Mouse (Mus musculus) layer of hippocampus, postnatal 36 days (tissue): ENCODE measurements around the gene Fn3k. TPM values are rescaled to one million over a fixed set of nuclear protein-coding genes. Genes with fewer than 3 reads are reported as not detected.
A peak's percentile ranks its signal among the peaks of the same experiment; 100 is the strongest.

Experiments used
- DNase-seq, 2 experiments: peaks; one replicate each; pipeline ENCODE4 v3.0.0; 2022
- total RNA-seq, 2 experiments: library from RNA; stranded (reverse); gene quantifications; 2 replicates each; pipeline ENCODE4 v1.2.3; 2021

Fn3k gene
- 10 to 100 TPM; 42.4 to 43.0 TPM for total RNA-seq

DNA sequence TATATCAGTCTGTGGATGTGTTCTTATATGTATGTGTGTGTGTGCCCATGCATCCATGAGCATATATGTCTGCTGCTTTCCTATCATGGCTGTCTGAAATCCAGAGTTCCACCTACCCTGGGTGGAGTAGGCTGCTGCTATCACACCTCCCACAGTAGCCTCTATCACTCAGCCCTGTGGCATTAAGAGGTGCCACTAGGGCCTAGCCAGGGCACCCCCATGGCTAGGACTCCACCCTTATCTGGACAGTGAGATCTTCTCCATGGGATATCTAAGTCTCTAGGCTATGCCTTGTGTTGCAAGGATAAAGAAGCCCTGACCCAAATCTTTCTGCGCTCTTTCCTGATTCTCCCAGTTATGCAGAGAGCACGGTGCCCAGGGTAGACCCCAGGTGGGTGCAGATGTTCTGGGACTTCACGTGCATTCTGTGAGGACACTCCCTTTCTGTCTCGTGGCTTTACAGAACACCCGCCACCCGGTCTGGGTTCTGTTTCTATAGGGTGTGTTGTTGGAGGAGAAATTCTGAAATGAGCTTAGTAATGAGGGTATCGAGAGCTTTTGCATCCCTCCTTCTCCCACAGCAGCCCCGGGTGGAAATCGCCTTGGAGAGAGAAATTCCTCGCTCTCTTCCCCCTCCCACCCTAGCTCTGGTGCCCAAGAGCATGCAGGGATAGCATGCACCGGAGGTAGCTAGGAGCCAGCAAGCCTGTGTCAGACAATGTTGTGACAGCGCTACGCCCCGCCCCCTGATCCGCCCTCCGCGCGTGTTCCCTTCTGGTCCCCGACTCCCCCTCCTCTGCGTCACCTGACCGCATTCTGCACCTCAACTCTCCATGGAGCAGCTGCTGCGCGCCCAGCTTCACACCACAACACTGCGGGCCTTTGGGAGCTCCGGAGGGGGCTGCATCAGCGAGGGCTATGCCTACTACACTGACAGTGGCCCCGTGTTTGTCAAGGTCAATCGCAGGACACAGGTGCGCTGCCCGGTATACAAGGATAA lies at the start of gene Fn3k:
Gene Fn3k (plus strand): TSS at position 758 of the 1,000 bp plus-strand sequence.
- peak; percentile 94 to 95 for DNase-seq

DNA sequence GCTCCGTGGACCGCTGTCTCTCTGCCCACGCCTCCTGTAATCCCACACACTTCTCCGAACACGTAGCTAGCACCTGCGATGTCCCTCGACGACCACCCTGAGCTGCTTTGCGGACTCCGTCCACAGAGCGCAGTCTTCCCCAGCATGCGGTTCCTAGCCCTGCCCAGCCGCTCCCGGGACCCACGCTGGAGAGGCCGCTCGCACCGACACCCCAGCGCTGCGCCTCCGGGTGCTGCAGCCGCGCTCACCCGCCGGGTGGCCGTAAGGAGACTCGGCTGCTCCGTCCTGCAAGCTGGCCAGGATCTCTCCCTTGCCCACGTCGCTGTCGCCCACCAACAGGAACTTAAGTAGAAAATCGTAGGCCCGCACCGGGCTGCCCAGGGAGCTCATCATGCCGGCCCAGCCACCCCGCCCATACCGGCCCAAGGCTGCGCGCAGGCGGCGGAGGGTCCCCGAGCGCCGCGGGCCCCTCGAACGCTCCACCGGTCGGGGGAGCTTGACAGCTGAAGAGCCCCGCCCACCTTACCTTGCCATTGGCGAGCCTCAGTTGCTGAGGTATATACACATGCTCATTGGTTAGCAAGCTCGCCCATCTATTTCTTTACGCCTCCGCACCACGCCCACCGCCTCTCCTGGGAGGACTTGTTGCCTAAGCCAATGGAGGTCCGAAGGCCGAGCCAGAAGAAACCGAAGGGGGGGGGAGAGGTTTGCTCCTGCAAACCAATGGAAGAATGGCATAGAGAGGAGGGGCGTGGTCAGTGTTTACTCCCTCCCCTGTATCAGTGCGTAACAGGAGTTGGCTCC lies 46.8 kb upstream of the Fn3k start, which contains the start of gene Rab40b:
Gene Rab40b (minus strand): TSS at position 502 of the 804 bp plus-strand sequence.
- peak; percentile 92 to 94 for DNase-seq

DNA sequence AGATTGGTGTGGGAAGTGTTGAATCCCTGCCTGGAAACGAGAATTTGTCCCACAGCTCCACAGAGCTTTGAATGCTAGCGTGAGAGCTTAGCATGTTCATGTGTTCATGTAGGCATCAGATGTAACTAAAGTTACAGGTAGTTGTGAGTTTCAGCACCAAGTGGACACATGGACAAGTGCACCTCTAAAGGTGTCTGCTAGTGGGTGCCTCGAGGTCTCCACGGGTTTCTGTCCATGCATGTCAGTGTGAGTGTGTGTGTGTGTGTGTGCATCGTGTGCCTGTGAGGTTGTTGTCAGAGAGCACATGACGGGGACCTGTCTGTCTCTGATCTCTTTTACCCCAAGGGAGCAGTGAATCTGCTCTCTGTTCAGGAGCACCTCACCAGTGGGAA lies 46.2 kb upstream of the Fn3k start:
- DNase-seq, result no peak

DNA sequence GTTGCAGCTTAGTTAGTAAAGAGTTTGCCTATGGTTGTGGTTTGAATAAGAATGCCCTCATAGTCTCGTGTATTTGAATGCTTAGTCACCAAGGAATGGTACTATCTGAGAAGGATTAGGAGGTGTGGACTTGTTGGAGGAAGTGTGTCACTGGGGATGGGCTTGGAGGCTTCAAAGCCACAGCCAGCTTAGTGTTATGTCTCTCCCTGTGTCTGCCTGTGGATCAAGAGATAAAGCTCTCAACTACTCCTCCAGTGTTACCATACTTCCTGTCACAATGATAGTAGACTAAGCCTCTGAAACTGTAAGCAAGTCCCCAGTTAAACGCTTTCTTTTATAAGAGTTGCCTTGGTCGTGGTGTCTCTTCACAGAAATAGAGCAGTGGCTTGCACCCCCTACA lies 43.9 kb upstream of the Fn3k start:
- no peak for DNase-seq

DNA sequence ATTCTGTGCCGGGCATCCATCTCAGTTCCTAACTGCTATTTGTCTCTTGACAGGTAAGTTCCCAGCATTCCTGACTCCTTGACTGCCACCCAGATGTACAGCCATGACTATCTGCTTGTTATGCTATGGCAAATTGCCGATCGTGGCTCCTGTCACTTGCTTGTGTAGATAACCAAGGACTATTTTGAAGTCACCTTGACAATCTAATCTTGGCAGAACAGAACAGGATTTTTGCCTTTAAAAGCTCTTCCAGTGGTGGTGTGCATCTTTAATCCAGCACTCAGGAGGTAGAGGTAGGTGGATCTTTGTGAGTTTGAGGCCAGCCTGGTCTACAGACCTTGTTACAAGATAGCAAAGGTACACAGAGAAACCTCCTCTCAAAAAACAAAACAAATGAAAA lies 42.3 kb upstream of the Fn3k start:
- DNase-seq, result no peak

- peak in 1 of 2 experiments; percentile 12 for DNase-seq
These were observed 27.2 kb upstream of the Fn3k start for GRCm38 (mm10) chr11:121407366-121408155.

DNA sequence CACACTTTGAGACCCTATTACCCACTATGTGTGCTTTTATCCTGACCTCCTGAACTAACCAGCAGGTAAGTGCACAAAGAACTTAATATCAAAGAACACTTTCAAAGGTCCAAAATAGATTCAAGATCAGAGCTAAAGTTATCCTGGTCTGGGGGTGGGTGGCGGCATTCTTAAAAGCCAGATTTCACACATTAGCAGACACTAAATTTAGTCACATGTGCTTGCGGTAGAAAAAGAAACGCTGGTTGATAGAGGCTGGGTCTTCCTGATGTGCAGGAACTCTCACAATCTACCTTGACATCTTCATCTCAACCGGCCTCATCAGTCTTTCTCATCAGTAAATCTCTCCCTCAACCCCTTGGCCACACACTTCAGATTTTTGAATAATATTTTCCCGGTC lies 20.0 kb upstream of the Fn3k start:
- DNase-seq, result no peak

DNA sequence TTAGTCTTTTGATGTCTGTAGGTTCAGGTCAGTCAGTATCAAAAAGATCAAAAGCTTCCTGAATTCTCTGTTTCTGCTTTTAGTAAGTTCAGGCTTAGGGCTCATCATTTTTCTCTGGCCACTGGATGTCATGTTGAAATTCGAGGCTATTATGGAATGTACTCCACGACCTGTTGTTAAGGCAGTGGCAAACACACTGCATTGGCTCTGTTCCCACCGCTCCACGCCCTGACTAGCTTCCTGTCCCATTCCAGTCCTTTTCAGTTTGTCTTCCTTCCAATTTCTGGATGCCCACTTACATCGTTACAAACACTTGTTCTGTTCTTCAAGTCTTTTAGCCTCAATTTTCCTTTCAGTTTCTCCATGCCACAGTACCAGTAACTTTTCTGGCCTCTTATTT lies 19.4 kb upstream of the Fn3k start:
- no peak for DNase-seq

DNA sequence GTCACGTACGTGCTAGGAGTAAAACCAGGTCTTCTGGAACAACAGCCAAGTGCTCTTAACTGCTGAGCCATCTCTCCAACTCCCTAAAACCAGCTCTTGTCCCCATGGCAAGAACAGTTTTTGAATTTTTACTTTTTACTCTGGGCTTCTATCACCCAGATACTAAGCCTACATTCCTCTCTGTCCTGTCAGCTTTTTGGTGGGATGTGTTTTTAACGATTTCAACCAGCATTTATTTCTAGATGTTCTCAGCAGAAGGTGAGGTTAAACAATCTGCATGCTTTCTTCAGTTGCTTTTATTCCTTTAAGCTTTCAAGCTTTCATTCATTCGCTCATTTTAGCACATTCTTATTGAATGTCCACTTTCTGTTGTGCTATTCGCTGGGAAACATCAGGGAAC lies 16.7 kb upstream of the Fn3k start:
- no peak for DNase-seq

- DNase-seq, result no peak
These were observed 15.8 kb upstream of the Fn3k start for GRCm38 (mm10) chr11:121418932-121419331.

DNA sequence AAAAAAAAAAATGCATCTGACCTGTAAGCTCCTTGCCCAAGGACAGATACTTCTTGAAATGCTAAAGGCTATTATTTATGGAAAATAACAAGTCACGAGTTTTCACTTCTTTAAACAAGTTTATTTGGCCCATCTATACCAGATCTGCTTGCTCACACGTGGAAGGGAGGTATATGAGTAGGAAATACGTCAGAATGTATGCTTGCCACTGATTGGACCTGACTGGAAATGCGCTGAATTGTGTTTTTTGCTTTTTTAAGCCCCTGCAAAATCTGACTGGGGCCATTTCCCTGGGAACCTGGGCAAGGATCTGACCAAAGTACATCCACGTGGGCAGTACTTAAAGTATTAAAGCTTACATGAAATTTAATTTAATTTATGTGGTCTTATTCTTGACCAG lies 14.3 kb upstream of the Fn3k start:
- no peak for DNase-seq

GRCm38 (mm10) chr11:121420830-121421552 lies 13.7 kb upstream of the Fn3k start, which contains the start of gene Fn3krp:
Fn3krp (plus strand) TSS chr11:121421401.
- peak; percentile 98 for DNase-seq

DNA sequence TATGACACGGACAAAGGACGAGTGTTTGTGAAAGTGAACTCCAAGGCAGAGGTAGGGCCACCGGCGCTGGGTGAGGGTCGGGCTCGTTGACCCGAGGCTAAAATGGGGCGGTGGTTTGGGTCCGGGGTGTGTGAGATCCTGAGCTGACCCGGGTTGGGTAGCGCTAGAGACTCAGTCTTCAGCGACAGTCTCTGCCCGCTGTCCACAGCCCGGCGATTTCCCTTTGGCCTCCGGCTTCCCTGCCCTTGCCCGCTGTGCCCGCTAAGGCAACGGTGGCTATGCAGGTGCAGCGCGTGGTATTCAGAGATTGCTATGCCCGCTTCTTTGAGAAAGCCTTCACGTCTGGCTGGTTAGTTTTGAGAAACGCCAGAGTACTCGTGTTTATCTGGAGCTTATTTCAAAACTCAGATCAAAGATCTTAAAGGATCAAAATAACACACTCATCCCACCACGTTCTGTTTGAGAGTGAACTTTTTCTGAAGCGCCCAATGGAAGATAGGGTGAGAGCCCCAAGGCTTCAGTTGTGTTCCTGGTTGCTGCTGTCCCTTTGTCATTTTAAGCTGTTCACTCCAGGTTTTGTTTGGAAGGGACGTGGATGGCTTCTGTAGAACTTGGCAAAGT lies 13.1 kb upstream of the Fn3k start:
- DNase-seq, result no peak

DNA sequence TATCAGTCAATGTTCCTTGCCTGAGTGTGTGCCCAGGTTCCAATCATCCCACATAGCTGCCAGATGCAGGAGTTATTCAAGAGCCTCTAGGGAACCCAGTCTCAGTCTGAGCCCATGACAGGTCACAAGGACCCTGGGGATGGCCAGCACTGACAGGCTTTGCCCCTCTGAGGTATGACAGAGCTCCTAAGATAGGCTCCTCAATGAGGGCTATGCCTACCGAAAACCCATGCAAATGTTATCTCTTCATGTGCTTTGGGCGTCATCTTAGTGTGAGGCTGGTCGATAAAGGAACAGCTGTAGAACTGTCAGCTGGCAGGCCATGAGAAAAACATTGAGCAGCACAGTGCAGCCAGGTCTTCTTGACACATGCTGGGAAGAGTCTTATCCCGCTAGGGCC lies 1.3 kb upstream of the Fn3k start:
- no peak for DNase-seq

DNA sequence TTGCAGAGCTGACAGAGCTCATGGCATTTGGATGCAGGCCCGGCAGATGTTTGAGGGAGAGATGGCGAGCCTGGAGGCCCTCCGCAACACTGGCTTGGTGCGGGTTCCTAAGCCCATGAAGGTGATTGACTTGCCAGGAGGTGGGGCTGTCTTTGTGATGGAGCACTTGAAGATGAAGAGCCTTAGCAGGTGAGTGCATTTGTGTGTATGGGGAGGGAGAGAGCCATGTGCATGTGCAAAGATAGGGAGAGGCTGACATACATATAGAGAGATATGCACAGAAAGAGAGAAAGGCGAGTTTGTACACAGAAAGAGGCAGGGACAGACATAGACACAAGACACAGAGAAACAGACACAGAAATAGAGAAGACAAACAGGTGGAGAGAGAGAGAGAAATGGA lies 2.5 kb downstream of the Fn3k start:
- no peak for DNase-seq

DNA sequence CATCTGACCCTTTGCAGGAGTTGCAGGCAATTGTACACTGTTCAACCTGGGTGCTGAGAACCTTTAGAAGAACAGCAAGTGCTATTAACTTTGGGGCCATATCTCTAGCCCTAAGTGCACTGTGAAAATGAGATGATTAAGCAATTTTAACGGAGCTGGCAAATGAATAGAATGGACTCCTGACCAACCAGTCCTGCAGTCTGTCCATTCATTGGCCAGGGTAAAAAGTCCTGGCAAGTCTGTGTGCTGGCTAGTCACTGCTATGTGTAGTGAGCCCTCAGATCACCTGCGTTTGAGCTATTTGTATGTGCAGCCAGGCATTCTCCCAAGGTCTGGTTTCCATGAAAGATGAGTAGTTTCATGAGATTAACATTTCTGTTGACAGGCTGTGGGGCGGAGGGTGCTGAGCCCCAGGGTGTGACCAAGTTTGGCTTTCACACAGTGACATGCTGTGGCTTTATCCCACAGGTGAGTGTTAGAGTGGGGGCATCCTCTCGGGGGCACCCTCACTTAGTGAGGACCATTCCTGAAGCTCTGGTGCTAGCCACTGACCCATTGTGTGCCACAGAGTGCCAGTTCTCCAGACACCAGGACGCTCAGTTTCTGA lies 5.1 kb downstream of the Fn3k start:
- no peak for DNase-seq

GRCm38 (mm10) chr11:121441653-121442052 lies 6.9 kb downstream of the Fn3k start:
- no peak for DNase-seq

DNA sequence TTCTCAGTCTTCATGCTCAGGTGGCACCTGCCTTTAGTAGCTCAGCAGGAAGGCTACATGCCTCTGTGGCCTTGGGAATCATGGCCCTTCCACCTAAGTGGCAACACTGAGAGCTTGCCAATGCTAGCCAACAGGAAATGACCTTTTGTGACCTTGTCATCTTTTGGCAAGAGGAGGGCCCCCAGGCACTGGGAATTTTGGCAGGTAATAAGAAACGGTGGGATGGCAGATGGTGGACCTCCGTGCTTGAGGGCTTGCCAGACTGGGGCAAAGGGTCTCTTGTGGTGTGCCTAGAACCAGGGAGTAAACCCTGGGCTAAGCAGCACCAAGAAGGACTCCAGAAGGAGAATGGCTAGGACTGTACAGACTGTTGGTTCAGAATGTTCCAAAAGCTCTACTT lies 7.4 kb downstream of the Fn3k start:
- DNase-seq, result no peak

GRCm38 (mm10) chr11:121451216-121451726 lies 16.6 kb downstream of the Fn3k start:
- DNase-seq, result no peak
